Mouse (Mus musculus): ENCODE measurements at regions not wholly inside any gene's neighbourhood (a gene's known extent, or its start where the extent isn't known, plus 50 kb on each side); places are given as distances from the start of the nearest gene placed in this dataset.

DNA sequence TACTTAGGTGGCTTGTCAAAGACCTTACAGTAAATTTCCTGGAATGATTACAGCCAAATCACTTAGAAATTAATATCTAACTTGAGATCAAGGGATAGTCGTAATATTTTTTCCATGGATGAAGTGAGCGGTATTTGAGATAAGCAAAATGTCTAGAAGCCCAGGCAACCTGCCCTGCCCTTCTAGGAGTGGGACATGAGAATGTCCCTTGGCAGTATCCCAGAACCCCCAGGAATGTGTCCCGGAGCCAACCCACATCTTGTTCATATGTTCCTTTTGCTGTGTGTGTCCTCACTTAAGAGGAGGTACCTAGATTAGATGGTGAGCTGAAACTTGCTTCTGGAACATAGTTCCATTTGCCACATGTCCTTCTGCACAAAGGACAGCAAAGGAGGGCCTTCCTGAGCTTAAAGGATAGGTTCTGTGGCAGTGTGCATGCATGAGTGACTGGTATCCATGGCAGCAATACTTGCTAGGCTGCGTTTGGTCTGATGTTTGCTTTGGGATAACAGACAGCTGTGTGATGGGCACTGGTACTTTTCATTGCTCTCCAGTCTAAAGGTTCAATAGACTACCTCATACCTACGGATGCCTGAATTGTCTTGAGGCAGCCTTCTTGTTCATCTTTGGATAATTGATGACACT is 231.0 kb upstream of the Krr1 start:
- in situ Hi-C loops (cut with MboI, MseI), result no loop called here

DNA sequence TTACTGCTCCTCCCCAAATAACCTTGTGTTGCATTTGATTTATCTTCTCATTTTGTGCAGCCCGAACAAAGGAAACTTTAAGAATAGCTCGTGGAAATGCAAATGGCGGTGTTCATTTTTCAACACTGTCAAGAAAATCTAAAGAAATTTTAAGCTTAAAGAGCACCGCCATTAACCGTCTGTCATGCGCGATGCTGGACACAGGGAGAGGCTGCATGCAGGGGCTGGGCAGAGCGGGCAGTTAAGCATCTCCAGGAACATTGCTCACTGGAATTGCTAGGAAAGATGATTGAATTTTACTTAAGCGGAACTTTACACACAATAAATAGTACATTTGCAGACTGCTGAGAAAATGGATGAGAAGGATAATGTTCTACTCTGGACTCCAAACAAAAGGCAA is 229.2 kb upstream of the Krr1 start:
- in situ Hi-C loops (cut with MboI, MseI), result no loop called here

DNA sequence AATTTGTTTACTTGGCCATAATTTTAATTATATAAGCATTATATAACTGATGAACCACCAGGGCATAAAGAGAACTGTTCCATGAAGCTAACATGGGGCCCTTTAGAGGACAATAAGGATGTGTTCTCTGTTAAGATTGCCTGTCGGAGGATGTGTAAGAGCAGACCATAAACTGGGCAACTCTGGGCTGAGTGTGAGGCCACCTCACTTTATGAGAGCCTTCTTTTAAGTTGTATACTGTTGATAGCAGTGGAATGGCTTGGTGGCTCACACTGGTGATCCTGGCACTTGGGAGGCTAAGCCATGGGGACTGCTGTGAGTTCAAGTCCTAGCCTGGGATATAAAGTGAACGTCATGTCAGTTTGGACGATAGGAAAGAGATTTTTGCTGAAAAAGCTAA is 227.3 kb upstream of the Krr1 start:
- in situ Hi-C loops (cut with MboI, MseI), result no loop called here

DNA sequence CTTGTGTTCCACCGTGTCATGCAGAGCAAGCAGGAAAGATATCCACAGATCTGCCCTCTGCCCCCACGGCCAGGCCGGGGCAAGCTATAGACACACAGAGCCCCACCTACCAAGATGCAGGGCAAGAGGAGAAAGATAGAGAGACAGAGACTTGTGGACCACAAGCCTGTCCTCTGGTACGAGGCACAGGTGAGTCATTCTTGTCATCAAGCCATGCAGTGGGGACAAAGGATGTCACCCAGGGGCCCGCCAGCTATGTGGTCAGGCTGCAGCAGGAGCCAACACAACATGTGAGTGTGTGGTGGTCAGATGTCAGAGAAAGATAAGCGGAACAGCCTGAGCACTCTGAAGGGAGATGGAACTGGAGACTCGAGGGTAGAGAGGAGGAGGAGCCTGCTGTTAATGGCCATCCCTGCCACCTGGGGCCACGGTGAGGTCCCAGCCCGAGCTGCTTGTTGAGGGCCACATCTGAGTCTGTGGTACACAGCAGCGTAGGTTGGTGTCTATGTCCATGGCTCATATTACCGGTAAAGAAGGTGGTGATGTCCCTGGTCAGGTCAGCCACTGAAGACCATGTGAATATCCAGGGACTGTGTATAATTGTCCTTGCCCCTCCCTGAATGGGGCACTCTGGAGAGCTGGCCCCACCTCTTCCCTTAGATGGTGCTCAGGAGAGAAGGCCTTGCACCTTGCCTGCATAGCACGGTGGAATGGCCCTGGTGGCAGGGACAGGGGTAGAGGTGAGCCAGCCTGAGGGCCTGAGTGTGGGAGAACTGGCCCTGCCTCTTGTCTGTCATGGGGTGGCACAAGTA is 226.2 kb upstream of the Krr1 start:
- in situ Hi-C loops (cut with MboI, MseI), result no loop called here

DNA sequence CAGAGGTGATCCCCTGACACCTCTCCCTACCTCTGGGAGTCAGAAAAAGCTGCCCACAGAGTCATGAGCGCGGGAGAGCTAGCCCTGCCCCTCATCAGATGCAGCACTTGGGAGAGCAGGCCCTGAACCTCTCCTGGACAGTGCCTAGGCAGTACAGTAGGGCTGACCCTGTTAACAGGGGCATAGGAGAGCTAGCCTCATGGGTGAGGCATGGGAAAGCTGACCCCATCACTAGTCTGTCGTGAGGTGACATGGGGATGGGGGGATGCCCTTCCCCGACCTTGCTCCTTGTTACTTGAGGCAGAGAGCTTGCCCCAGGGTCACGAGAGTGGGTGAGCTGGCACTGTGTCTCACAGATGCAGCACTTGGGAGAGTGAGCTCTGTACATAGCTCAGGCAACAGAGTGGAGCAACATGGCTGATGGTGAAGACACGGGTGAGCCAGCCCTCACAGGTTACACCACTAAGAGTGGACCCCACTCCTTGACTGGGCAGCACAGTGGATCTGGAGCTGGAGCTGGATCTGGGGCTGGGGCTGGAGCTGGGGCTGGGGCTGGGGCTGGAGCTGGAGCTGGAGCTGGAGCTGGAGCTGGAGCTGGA is 225.5 kb upstream of the Krr1 start:
- in situ Hi-C loops (cut with MboI, MseI), result no loop called here

DNA sequence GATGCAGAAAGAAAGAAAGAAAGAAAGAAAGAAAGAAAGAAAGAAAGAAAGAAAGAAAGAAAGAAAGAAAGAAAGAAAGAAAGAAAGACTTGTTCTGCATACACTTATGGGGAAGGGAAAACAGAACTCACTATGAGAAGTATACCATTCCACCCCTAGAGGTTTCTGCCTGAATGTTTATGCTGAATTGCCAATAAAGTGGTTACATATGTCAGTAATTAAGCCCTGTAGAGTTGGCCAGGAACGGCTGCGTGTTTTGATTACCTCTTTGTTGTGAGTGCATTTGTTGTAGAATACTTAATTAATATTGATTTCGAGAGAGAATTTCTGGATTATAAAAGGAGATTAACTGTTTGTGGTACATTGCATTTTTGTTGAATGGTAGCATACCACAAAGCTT is 224.0 kb upstream of the Krr1 start:
- in situ Hi-C loops (cut with MboI, MseI), result no loop called here

DNA sequence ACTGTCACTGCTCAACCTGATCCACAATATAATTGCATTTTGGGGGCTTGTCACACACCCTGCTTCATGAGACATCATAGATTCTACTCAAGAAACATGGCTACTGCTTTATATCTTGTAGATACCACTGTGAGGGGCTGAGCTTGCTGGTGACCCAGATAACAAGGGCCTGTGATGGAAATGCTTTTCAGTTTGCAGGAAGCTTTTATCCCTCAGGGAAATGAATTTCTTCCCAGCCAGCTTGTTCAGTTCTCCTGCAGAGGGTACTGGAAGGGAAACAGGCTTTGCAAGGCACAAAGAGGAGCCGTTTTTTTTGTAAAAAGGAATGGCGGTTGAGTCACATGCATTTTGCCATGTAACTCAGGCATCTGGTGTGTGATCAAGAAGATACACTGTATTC is 218.8 kb upstream of the Krr1 start:
- in situ Hi-C loops (cut with MboI, MseI), result no loop called here

DNA sequence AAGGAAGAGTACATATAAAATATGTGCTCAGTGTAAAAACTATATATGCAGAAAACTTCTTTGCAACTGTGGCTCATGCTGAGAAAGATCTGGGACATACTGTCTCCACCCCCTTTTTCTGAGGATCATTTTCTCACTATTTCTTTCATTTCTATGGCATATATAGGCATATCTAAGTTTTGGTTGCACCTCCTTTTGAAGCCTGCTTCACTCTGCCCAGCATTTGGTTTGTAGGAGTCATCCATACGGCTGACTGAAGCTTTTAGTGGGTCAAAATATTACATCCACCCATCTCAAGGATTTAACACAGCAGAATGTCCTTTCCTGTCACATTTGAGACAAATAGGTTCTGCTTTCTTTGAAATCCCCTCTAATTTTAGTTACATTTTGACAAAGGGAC is 216.5 kb upstream of the Krr1 start:
- in situ Hi-C loops (cut with MboI, MseI), result no loop called here

DNA sequence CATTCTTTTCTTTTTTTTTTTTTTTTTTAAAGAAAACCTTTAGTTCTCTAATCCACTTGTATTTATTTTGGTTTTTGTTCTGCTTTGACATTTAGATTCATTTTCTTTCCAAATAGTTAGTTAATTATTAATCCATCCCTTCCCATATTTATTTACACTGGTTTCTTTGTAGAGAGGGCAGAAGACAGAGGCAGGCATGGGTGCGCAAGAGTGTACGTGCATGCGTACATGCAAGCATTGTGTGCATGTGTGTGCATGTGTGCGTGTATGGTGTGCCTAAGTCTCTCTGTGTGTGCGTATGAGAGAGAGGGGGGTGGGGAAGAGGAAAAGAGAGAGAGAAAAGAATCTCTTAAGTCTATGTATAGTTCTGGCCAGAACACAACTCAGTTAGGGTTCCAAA is 215.9 kb upstream of the Krr1 start:
- in situ Hi-C loops (cut with MboI, MseI), result no loop called here

DNA sequence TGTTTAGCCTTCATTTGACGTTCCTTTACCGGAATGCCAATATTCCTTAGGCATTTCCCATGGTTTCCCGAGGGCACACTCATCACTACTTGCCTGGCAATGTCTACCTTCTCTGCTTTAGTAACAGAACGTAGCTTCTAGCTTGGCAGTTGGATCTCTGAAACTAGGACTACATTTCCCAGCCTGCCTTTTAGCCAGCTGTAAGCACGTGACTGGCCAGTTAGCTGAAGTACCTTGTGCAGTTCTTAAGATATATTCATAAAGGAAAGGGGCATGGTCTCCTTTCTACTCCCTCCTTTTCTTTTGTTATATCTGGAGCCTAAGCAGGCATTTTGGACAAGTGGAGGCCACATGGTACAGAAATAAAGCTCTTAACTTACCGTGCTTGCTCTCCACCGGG is 214.8 kb upstream of the Krr1 start:
- in situ Hi-C loops (cut with MboI, MseI), result no loop called here

DNA sequence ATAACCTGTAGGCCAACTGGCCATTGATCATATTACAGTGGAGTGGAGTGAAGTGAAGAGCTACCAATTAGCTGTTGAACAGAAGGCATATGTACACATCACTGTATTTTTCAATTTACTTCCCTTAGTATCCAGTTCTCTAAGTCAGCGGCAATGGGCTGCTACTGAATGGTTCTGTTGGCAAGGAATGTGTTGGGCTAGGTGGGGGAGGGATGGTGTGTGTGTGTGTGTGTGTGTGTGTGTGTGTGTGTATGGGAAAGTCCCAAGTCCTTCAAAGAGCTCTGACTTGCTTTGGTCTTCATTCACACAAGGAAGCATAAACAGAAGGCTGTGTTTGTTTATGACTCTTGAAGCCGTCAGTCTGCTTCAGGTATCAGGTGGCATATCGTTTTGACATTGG is 213.0 kb upstream of the Krr1 start:
- in situ Hi-C loops (cut with MboI, MseI), result no loop called here

DNA sequence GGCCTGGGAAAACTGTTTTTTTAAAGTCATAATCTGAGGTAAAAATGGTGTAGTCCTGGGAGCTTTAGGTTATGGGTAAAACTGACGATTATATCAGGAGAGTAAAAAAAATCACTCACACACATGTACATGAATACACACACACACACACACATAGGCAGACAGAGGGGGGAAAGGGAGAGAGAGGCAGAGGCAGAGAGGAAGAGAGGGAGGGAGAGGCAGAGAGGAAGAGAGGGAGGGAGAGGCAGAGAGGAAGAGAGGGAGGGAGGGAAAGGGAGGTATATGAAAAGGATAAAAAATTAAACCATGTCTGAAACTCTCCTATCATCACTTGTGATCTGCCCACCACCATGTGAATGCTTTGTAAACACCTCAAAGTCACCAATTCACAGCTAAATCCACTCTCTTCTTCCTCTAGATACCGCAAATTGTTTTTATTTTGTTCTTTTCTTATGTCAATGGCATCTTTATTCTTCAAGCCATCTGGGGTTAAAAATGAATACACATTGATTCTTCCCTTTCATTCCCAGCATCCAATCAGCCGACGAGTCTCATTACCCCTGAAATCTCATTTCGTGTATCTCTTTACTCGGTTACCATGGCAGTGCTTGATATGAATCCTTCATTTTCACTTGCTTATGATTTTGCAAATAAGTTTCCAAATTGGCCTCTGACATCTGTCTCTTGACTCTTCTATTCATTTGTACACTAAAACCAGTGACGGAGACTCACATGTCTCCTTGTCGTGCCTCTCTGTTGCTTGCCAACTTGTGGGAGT is 209.5 kb upstream of the Krr1 start:
- in situ Hi-C loops (cut with MboI, MseI), result no loop called here

DNA sequence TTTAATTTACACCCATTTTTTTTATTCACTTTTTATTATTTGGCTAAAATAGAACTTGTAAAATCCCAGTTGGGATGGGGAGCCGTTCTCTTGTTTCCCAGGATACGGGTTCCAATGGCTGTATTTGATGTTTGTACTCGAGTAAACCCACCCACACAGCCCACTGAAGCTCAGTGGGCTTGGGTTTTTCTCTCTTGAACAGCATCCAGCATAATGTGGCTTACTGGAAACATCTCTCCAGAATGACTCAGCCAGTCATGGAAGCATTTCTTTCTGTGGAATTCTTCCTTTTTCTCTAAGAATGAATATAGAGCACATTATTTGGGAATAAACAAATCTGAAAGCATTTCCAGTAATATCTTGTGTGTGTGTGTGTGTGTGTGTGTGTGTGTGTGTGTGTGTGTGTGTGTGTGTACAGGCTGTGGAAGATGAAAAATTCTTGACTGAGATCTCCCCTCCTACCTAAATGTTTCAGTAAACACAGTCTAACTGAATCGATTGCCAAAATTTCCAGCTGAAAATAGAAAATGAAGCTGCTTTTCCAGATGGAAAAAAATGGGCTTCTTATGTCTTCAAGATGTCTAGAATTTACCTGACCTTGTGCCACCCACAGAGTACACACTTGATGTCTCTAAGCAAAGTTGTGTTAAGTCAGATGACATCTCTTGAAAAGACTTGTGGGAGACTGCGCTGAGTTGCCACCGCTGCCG is 205.3 kb upstream of the Krr1 start:
- in situ Hi-C loops (cut with MboI, MseI), result loop anchor here (5.0 kb wide), 1 partner anchor 85 kb away; no protein-coding TSS in a partner anchor

DNA sequence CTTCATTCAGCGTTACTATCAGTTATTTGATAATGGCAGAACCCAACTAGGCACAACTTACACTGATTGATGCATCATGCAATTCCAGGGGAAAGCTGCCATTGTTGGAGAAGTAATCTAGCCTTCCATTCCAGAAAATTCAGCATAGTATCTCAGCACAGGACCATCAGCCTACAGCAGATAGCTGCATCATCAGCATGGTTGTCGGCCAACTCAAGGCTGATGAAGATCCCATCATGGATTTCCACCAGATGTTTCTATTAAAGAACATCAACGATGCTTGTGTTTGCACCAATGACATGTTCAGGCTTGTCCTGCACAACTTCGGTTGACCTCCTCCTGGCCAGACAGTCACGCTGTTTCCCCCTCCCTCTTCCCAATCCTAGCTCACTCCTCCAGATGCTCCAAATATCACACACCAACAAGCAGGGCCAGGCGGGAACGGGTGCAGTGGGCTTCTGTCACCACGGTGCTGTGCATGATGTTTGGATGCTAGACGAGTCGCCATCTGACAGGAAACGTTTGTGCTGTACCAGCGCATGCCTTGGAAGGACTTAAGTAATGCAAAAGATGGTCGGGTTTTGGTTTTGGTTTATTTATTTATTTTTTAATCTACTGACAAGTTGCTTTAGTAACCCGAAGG is 204.5 kb upstream of the Krr1 start:
- in situ Hi-C loops (cut with MboI, MseI), result loop anchor here (5.0 kb wide), 1 partner anchor 86 kb away; no protein-coding TSS in a partner anchor

DNA sequence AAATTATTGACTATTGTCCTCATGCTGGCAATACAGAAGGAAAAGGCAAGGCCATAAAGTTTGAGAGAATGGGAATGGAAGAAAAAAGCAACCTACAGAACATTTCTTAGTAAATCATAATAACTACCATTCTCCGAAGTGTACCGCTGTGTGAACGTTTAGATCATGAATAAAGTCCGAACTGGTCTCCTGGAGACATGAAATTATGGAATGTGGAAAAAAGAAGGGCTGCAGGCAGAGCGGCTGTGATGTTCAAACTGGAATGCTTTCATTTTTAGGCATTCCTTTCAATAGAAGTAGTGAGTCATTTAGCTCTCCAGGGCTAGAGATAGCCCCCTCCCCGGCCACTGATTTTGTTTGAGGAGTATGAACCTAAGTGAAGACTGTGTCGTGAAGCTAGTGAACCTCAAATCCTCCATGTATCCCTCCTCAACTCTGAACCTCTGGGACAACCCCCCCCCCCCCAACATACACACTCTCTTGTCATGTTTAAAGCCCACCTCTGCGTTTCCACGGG is 202.9 kb upstream of the Krr1 start:
- in situ Hi-C loops (cut with MboI, MseI), result loop anchor here (5.0 kb wide), 1 partner anchor 87 kb away; no protein-coding TSS in a partner anchor

DNA sequence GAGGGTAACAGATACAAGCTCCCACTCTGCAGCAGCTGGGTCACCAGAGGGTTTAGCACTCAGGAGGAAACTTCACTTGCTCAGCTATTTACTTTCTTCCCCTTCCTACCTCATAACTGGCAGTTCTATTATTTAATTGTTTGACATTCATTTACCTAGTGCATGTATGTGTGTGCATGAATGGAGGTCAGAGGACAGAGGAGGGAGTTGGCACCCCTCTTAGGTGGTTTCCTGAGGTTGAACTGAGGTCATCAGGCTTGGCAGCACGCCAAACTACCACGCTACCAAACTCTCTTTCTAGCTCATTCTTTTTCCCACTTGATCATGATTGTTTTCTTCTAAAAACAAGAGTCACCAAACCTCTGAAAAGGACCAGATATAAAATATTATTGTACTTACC is 202.4 kb upstream of the Krr1 start:
- in situ Hi-C loops (cut with MboI, MseI), result no loop called here

DNA sequence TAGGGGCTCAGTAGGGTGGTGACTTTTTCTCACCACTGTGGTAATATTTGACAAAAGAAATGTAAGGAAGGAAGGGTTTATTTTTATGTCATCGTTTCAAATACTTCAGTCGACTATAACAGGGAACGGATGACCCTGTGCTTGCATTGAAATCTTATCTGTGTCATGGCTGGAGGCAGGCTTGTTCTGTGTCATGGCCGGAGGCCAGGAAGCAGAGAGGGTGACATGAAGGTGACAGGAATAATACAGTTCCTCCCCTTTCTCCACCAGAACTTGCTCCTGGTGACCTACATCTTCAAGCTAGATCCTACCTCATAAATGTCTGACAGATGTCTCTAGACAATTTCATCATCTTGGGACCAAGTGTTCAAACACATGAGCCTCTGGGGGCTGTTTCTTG is 201.5 kb upstream of the Krr1 start:
- in situ Hi-C loops (cut with MboI, MseI), result no loop called here

DNA sequence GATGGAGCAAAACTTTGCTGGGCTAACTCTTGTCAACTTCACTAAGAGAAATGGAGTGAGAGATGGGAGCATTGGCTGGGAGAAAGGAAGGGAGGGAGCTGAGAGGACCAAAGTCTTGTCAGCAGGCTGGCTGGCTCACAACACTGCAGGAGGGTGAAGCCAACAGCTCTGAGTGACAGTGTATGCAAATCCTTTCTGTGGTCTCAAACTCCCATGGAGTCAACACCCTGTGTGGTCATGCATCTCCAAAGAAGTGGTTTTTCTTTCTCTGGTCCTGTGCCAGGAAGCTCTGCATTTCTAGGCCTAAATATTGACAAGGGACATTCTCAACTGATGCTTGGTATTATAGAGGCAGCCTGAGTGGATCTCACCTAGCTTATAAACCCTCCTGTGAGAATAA is 194.9 kb upstream of the Krr1 start:
- in situ Hi-C loops (cut with MboI, MseI), result no loop called here

DNA sequence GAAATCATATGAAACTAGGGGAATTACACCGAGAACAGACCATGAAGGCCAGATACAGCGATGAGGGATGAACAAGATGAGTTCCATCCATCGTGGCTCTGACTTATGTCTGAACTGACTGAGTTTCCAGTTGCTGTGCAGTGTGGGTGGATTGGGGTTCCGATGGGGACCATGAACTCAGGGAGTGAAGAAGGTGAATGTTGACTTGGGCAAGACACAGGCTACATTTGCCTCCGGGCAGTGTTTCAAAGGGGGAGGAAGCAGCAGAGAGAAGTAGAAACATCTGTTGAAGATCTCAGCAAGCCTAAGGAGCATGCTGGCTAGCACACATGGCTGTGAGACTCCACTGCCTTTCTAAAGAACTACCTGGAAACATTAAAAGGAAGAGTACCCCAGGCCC is 194.4 kb upstream of the Krr1 start:
- in situ Hi-C loops (cut with MboI, MseI), result no loop called here

DNA sequence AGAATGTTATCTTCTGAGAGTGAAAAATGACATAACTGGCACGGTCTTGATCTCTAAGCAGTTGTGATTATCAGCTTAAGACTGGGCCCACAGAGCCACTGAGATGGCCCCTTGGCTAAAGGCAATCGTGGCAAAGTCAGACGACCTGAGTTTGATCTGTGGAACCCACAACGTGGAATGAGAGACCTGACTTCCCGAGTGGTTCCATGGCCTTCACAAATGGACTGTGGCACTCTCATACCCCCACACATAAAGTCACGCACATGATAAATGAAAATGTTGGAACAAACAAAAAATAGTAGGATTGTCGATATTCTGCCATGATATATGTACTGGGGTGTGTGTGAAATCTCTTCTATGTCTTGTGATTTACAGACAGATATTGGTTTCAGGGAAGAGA is 192.5 kb upstream of the Krr1 start:
- in situ Hi-C loops (cut with MboI, MseI), result no loop called here
